Mouse (Mus musculus) small intestine, adult 2 months (tissue): ENCODE results near the gene Fam135a. TPM values are rescaled to one million over a fixed set of nuclear protein-coding genes. Genes with fewer than 3 reads are reported as not detected.

ENCODE experiments used
- H3K27ac ChIP-seq: fragments of 200-500 bp; 2 replicates; pipeline ENCODE4 v1.5.1; 2012; ENCODE audit warnings: low read depth, low read length, control low read depth, inconsistent platforms; ENCODE audit not compliant: insufficient read depth
- H3K27me3 ChIP-seq: fragments of 200-500 bp; 2 replicates; pipeline ENCODE4 v1.6.1; 2012; ENCODE audit warnings: mild to moderate bottlenecking, moderate library complexity, low read length, inconsistent platforms; ENCODE audit not compliant: control insufficient read depth, insufficient read depth
- H3K36me3 ChIP-seq: fragments of 200-500 bp; 2 replicates; pipeline ENCODE4 v1.6.1; 2012; ENCODE audit warnings: mild to moderate bottlenecking, low read length, control low read depth, inconsistent platforms; ENCODE audit not compliant: control insufficient read depth, insufficient read depth
- H3K4me1 ChIP-seq: fragments of 200-500 bp; 2 replicates; pipeline ENCODE4 v1.6.1; 2012; ENCODE audit warnings: low read length, inconsistent platforms, mixed read lengths; ENCODE audit not compliant: control insufficient read depth, insufficient read depth, insufficient read length
- H3K4me3 ChIP-seq: fragments of 200-500 bp; 2 replicates; pipeline ENCODE4 v1.5.1; 2012; ENCODE audit warnings: low read depth, mild to moderate bottlenecking, control low read depth, inconsistent platforms, low read length, moderate library complexity
- CTCF ChIP-seq: fragments of 200-500 bp; IDR thresholded peaks from 2 replicates; pipeline ENCODE4 v1.5.1; 2012; ENCODE audit warnings: low read depth, mild to moderate bottlenecking, control low read depth, inconsistent platforms, low read length, moderate library complexity, mixed read lengths; ENCODE audit not compliant: insufficient replicate concordance, insufficient read length; ENCODE audit errors: extremely low read depth
- POLR2A ChIP-seq: fragments of 200-500 bp; IDR thresholded peaks from 2 replicates; pipeline ENCODE4 v1.6.1; 2012; ENCODE audit warnings: low read depth, mild to moderate bottlenecking, control low read depth, inconsistent platforms, low read length, moderate library complexity
- WGBS: fragments of 180-500 bp; shearing (Covaris S2); methylation state at CpG from one replicate; pipeline ENCODE4 v1.1.7; 2018; 5-methylcytosine and 5-hydroxymethylcytosine counted together
- polyA plus RNA-seq: library from polyadenylated mRNA; depleted of rRNA; stranded (reverse); fragments of >200 nt; gene quantifications from 2 replicates; pipeline ENCODE4 v1.2.3, GENCODE M21; 2012

Fam135a gene
- polyA plus RNA-seq, 1 experiment = 6.7 TPM

GRCm38 (mm10) chr1:24010821-24011220 lies 89.3 kb downstream of the Fam135a start:
- 80% methylated on average over 6 of the region's 6 CpGs for WGBS
- H3K36me3 ChIP-seq = peaks cover 22% of the 10 kb centered on the region
- no peak overlapping the region for H3K4me3 ChIP-seq
- H3K27me3 ChIP-seq = no peaks in the 10 kb centered on the region
- TF ChIP-seq CTCF = no peak
- TF ChIP-seq POLR2A = no peak
- H3K27ac ChIP-seq = no peak overlapping the region
- H3K4me1 ChIP-seq = no peaks in the 10 kb centered on the region

- peaks cover 21% of the 10 kb centered on the region for H3K36me3 ChIP-seq
- WGBS = 83% methylated on average over 6 of the region's 6 CpGs
- no peak overlapping the region for H3K4me3 ChIP-seq
- H3K4me1 ChIP-seq = no peaks in the 10 kb centered on the region
- TF ChIP-seq CTCF = no peak
- TF ChIP-seq POLR2A = no peak
- H3K27me3 ChIP-seq = no peaks in the 10 kb centered on the region
- no peak overlapping the region for H3K27ac ChIP-seq
Observed at GRCm38 (mm10) chr1:24010016-24010415, 90.1 kb downstream of the Fam135a start.

GRCm38 (mm10) chr1:24007621-24008020 lies 92.5 kb downstream of the Fam135a start:
- Histone ChIP-seq H3K4me3 (no peak overlapping the region), H3K27me3 (no peaks in the 10 kb centered on the region), H3K36me3 (peaks cover 14% of the 10 kb centered on the region), H3K27ac (no peak overlapping the region), H3K4me1 (no peaks in the 10 kb centered on the region)
- 83% methylated on average over 8 of the region's 8 CpGs for WGBS
- TF ChIP-seq POLR2A = no peak
- TF ChIP-seq CTCF = no peak

GRCm38 (mm10) chr1:24005070-24005804 lies 94.9 kb downstream of the Fam135a start, which contains the start of gene Sdhaf4:
Sdhaf4 (minus strand) TSS chr1:24005656.
- Histone ChIP-seq H3K27me3 (no peaks in the 10 kb centered on the region), H3K4me1 (no peaks in the 10 kb centered on the region), H3K4me3 (peak within 1 kb of the TSS; percentile 96), H3K27ac (peak within 1 kb of the TSS; percentile 75), H3K36me3 (peaks cover 12% of the 10 kb centered on the region)
- WGBS = under 1% methylated on average over 47 of the region's 47 CpGs
- TF ChIP-seq POLR2A = peak; percentile 79
- TF ChIP-seq CTCF = no peak

GRCm38 (mm10) chr1:23999318-23999717 lies 100.8 kb downstream of the Fam135a start:
- Histone ChIP-seq H3K36me3 (peaks cover 15% of the 10 kb centered on the region), H3K27ac (no peak overlapping the region), H3K27me3 (no peaks in the 10 kb centered on the region), H3K4me3 (no peak overlapping the region), H3K4me1 (no peaks in the 10 kb centered on the region)
- no peak for TF ChIP-seq CTCF
- TF ChIP-seq POLR2A = no peak
- WGBS = 88% methylated on average over 5 of the region's 5 CpGs

- no peak overlapping the region for H3K4me3 ChIP-seq
- H3K36me3 ChIP-seq = peaks cover 15% of the 10 kb centered on the region
- H3K4me1 ChIP-seq = no peaks in the 10 kb centered on the region
- H3K27me3 ChIP-seq = no peaks in the 10 kb centered on the region
- H3K27ac ChIP-seq = no peak overlapping the region
- TF ChIP-seq CTCF (no peak), POLR2A (no peak)
- 95% methylated on average over 7 of the region's 7 CpGs for WGBS
Observed at GRCm38 (mm10) chr1:23998866-23999265, 101.3 kb downstream of the Fam135a start.

GRCm38 (mm10) chr1:23998120-23998810 lies 101.9 kb downstream of the Fam135a start:
- no peaks in the 10 kb centered on the region for H3K4me1 ChIP-seq
- no peak overlapping the region for H3K4me3 ChIP-seq
- H3K27me3 ChIP-seq = no peaks in the 10 kb centered on the region
- WGBS = 92% methylated on average over 7 of the region's 7 CpGs
- no peak overlapping the region for H3K27ac ChIP-seq
- TF ChIP-seq CTCF (no peak), POLR2A (no peak)
- H3K36me3 ChIP-seq = peaks cover 15% of the 10 kb centered on the region
